Mouse (Mus musculus) adrenal gland, adult 8-10 months (tissue): ENCODE measurements around the gene Trio. TPM values are rescaled to one million over a fixed set of nuclear protein-coding genes. Genes with fewer than 3 reads are reported as not detected.

ENCODE experiments used
- DNase-seq: peaks from one replicate; pipeline ENCODE4 v3.0.0; 2022
- total RNA-seq, 4 experiments: library from RNA; stranded (reverse); gene quantifications; 2 replicates each; pipeline ENCODE4 v1.2.4; 2022

Trio gene
- total RNA-seq, 4 experiments from 2014 or later: 57.9 to 84.0 (median 69.8) TPM

DNA sequence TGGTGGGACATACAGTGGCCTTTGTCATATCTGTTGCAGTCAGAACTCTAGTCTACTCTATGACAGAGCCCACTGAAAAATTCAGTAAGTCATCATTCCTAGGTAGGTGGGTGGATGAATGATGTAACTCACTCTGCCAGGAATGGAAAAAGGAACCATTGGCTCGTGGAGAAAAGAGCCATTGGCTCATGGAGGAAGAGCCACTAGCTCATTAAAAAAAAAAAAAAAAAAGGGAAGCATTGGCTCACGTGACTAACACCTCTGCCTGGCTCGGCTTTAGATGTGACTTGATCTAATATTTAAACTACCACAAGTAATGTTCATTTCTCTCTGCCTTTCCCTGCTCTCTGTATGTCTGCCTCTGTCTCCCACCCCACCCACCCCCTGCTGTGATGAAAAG is 317.1 kb downstream of the Trio start:
- DNase-seq: no peak

DNA sequence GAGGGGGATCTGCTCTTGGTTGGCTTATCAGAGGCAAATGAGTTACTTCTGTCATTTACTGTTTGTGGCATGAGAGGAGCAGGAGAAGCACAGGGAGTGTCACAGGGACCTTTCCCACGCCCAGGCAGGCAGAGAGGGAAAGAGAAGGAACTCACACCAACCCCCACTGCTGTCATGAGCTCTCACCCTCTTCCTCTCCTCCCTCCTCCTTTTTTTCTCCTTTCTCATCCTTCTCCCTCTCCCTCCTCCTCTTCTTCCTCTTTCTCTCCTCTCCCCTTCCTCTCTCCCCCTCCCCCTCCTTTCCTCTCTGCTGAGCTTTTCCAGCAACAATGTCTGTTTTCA is 322.7 kb downstream of the Trio start:
- DNase-seq: no peak

DNA sequence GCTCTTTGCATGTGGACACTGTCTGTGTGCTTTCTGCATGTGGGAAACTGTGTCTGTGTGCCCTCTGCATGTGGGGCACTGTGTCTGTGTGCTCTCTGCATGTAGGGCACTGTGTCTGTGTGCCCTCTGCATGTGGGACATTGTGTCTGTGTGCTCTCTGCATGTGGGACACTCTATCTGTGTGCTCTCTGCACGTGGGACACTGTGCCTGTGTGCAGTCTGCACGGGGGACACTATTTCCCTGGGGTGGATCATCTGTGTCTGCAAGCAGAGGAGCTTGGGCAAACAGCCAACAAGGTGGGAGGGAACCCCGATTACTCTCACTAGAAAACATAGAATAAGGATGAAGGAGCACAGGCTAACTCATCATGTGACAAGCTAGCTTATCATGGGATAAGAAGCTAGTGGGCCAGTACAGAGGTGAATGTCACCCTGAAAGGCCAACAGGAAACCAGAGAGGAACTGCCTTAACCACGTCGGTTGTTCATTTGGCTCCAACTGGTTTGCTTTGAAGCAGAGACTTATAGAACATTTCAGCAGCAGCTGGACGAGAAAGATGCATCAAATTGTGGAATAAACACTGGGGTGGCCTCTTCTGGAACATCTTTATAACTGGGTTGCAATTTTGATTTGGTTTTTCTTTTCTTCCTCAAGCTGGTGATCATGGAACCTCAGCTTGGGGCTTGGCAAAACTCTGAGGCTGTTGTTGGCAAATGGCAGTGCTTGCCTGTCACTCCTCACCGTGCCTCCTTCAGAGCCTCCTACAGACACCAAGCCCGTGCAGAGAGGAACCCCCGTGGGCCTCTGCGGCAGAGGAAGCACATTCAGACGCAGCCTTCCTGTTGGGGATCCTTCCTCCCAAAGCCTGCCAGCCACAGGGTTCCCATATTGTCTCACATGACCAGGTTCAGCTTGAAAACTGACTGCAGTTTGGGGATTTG is 323.3 kb downstream of the Trio start:
- no peak for DNase-seq

DNA sequence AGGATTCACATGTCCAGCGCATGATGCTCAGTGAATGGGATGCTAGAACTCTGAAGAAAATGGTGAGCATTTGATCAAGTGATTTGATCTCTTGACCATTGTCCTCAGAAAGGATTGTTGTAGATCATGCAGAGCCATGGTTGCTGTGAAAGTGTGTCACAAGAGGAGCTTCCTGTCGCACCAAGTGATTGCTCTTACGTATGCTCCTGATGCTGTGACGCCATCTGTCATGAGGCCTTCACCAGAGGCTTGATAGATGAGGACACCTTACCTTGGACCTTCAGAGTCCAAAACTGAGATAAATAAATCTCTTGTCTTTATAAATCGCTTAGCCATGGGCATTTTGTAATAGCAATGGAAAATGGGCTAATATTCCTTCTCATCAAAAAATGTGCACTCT is 328.0 kb downstream of the Trio start:
- DNase-seq: no peak

DNA sequence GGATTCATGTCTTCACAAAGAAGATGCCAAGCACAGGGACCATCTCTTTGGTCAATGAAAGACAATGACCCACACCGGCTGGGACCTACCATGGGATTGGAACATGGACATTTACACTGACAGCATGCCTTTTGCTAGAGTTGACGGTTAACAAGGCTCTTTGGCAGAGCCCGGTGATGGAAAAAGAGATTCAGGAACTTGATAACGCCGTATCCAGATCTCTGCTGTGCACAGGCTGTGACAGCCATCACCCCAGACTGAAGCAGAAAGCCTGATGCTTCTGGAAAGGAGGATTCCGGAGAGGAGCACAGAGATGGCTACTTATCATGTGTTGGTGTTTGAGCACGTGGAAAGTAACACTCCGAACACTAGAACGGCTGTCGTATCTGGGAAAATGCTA is 332.4 kb downstream of the Trio start:
- DNase-seq: no peak

DNA sequence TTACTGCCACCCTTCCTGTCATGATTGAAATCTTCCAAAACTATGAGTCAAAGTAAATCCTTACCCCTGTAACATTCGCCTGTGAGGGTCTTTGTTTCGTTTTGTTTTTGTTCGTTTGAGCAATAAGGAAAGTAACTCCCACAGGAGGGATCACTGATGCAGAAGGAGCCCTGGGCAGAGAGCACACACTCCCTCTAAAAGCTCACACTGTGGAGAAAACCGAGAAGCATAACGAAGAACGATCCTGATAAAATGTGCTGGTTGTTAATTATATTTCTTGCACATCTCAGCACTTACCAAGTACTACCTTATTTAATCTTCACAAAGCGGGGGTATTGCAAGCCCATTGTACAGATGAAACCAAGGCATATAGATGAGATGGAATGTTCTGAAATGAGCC is 333.5 kb downstream of the Trio start:
- no peak for DNase-seq

DNA sequence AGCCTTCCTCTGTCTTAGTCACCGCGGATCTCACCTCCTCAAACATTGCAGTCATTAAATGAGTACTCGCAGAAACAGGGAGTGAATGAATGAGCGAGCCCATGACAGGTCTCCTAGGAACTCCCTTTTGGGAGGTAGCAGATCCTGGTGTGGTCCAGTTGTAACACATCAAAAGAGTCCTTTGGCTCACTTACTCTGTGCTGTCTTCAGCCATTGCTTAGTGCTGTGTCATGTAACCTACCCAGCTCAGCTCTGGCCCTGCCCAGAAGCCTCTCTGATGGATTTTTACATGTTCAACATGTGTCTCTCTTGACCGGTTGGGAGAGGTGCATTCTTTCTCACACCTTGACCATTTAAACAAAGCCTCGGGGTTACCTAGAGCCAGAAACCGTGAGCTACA is 334.4 kb downstream of the Trio start:
- DNase-seq: no peak

DNA sequence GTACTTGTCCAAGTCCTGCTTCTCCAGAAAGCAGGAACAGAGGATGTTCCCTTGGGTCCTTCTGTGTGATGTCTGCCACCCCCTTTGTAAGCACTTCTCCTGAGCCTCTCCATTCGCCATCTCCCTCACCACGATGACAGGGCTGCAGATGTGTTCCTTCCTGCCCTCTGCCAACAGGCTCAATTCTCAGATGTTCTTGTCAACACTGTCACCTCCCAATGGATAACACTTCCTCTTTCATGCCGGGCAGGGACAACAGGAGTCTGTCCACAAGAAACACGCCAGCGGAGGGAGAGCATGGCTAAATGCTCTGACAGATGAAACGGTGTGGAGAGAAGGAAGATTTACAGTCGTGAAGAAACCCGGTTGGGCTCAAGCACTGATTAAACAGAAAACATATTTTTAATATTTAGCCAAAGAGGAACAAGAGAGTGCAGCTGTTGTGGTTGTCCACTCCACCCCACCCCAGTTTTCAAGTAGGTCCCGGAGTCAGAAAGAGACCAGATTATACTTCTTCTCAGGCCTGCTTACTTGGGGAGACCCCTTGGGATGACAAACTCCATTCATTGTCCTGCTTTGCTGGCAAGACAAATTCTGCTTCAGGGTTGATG is 337.5 kb downstream of the Trio start:
- DNase-seq: no peak

DNA sequence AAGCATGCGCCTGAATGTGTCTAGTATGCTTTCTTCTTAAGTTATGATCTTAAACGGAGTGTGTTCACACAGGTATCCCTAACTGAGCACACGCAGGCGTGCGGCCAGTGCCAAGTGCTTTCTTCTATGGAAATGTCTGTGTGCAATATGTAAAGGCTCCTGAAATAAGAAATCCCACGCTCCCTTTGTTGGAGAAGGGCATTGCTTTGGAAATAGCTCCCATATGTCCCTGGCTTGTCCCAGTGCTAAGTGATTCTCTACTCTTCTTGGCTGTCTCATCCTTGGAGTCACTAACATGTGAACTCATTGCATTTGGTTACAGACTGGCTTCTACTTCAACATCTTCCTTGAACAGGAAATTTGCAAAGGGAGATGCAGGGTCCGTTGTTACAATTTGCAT is 340.8 kb downstream of the Trio start:
- no peak for DNase-seq

DNA sequence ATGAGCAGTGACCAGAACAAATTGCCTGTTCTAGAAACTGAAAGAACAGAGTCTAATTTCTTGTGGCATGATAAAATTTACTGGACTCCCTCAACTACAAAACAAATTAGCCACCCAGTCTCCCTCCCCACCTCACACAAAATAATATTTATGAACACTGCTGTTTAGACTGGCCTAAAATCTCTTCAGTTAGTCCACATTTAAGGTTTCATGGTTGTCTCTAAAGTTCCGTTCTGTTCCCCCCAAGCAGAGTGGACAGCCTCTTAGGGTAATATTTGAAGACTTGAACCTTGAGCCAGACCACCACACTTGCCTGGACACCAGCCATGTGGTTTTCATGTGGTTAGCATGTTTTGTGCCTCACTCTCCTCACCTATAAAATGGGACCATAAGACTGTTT is 342.4 kb downstream of the Trio start:
- no peak for DNase-seq

DNA sequence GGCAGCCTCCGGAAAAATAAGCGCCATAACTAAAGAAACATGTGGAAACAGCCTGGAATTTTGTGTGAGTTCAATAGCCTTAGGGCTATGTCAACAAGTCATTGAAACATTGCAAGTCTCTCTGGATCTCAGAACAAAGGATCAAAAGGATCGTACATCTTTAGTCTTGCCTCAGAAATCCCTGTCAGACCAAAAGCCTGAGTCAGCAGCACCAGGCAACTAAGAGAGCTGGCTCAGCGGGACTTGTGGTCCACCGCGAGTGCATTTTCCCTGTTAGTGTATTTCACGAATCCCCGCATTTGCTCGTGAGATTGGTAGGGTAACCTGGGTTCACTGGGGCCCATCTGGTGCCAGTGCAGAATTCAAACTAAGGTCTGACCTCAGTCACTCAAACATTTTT is 343.0 kb downstream of the Trio start:
- no peak for DNase-seq

DNA sequence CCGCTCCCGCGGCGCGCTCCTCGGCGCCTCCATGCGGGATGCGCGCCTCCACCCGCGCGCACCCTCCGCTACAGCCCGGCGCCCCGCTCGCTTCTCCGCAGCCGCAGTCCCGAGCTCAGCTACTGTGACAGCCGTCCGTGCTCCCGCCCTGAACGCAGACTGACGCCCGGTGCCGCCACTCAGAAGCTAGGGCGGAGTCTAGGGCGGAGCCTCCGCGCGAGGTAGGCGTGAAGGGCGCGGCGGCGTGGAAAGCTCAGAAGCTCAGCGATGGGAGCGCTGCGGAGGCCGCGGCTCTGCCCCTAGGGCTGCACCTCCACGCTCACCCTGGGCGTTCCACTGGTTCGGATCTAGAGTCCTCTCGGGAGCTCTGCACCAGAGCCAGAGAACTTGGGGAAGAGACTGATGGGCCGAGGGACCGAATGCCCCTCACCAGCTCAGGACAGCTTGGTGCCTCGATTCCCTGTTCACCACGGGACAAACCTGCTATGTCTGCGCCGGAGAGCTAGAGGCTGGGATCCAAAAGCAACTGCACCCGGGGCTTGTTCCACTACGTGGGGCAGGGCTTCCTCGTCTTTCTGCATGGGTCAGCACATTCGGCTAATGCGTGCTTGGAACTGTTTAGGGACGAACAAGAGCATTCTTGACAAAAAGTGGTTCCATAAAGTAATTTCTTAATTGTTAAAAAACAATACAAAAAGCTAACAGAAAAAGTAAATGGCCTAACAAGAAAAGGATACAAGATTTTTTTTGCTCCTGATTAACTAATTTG is 344.0 kb downstream of the Trio start, which contains the start of gene Otulinl:
Otulinl (minus strand) TSS at position 161 of the 769 bp plus-strand sequence.
- DNase-seq: peak; percentile 90

DNA sequence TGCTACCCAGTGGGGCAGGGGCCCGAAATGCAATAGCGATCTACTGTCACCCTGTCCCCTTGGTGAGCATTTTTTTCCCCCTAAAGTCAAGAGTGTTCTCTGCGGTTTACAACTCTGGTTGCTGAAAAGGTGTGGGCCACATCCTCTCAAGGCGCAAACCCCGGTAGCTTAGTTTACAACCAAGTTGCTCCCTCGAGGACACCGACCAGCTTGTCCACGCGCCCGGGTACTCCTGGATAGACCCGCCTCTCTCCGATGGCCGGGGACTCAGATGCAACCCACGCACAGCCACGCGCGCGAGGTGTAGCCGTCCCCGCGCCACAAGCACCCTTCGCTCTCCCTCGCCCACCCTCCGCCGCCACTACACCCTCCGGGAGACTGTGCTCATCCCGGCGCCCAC is 344.7 kb downstream of the Trio start:
- DNase-seq: no peak

Other genes starting within 250 kb of the Trio start
- under 1 TPM; 0.03 to 0.10 (median 0.09) TPM for gene Dnah5, start 177.9 kb upstream of the Trio start, total RNA-seq